Mouse (Mus musculus) forebrain, embryonic 16.5 days (tissue): Measurements from ENCODE around the gene Card11. TPM values are rescaled to one million over a fixed set of nuclear protein-coding genes. Genes with fewer than 3 reads are reported as not detected.

ENCODE experiments used
- ATAC-seq: fragments of 200-750 bp; cut with Nextera tagmentation; 2 replicates; pipeline ENCODE4 v1.8.0; 2017; ENCODE audit warnings: mild to moderate bottlenecking, moderate library complexity
- H3K27ac ChIP-seq: fragments of 300-500 bp; sonication (generic); 2 replicates; pipeline ENCODE4 v1.5.1; 2014; ENCODE audit warnings: low read length, control low read depth
- H3K27me3 ChIP-seq: fragments of 300-500 bp; sonication (generic); replicated peaks from 2 replicates; pipeline ENCODE4 v1.6.1; 2014; ENCODE audit warnings: low read length; ENCODE audit not compliant: control insufficient read depth, insufficient read depth
- H3K36me3 ChIP-seq: fragments of 300-500 bp; sonication (generic); 2 replicates; pipeline ENCODE4 v1.6.1; 2014; ENCODE audit not compliant: control insufficient read depth, insufficient read depth
- H3K4me1 ChIP-seq: fragments of 300-500 bp; sonication (generic); replicated peaks from 2 replicates; pipeline ENCODE4 v1.6.1; 2014; ENCODE audit warnings: low read length; ENCODE audit not compliant: control insufficient read depth, insufficient read depth
- H3K4me2 ChIP-seq: fragments of 300-500 bp; sonication (generic); 2 replicates; pipeline ENCODE4 v1.6.1; 2014; ENCODE audit warnings: mild to moderate bottlenecking, low read length, control low read depth
- H3K4me3 ChIP-seq: fragments of 300-500 bp; sonication (generic); replicated peaks from 2 replicates; pipeline ENCODE4 v1.5.1; 2014; ENCODE audit warnings: mild to moderate bottlenecking, low read length, control low read depth
- H3K9ac ChIP-seq: fragments of 300-500 bp; sonication (generic); replicated peaks from 2 replicates; pipeline ENCODE4 v1.6.1; 2014; ENCODE audit warnings: low read depth, low read length, control low read depth
- H3K9me3 ChIP-seq: fragments of 300-500 bp; sonication (generic); 2 replicates; pipeline ENCODE4 v1.6.1; 2016; ENCODE audit warnings: low read length; ENCODE audit not compliant: control insufficient read depth
- WGBS: fragments of 180-500 bp; shearing (Covaris S2); extraction: QIAGEN DNeasy Blood & Tissue Kit; methylation state at CpG from one replicate; pipeline ENCODE4 v1.1.7; 2014; 5-methylcytosine and 5-hydroxymethylcytosine counted together
- polyA plus RNA-seq: library from polyadenylated mRNA; unstranded; fragments of >200 nt; fragmentation: Nextera tagmentation; extraction: Ambion mirVana; gene quantifications from 2 replicates; pipeline ENCODE4 v1.2.1, GENCODE M21; 2015

Gene Card11
- polyA plus RNA-seq, 1 experiment from 2014 or later = 0.05 TPM

DNA sequence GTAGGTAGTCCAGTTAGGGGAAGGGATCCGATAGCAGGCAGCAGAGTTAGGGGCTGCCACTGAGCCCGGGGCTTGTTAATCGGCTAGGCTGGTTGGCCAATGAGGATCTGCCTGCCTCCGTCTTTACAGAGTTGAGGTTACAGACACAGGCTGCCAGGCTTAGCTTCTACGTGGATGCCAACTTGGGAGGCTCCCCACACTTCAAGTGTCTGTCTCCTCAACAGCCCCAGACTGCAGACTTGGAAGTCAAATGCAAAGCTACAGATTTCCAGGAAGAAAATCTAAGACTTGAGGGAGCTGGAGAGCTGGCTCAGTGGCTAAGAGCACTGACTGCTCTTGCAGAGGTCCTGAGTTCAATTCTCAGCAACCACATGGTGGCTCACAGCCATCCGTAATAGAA is 39.6 kb downstream of the Card11 start:
- 68% methylated on average over 6 of the region's 6 CpGs for WGBS
- ATAC-seq = 0 out of 2 replicates have a peak, but pooled peaks have one; percentile 33
- Histone ChIP-seq H3K4me3 (no peak overlapping the region), H3K4me2 (no peak overlapping the region), H3K27ac (no peak overlapping the region), H3K27me3 (no peaks in the 10 kb centered on the region), H3K36me3 (no peaks in the 10 kb centered on the region), H3K9ac (no peak overlapping the region), H3K4me1 (no peaks in the 10 kb centered on the region; the same call in 1 of the 2 replicates), H3K9me3 (no peaks in the 10 kb centered on the region)

DNA sequence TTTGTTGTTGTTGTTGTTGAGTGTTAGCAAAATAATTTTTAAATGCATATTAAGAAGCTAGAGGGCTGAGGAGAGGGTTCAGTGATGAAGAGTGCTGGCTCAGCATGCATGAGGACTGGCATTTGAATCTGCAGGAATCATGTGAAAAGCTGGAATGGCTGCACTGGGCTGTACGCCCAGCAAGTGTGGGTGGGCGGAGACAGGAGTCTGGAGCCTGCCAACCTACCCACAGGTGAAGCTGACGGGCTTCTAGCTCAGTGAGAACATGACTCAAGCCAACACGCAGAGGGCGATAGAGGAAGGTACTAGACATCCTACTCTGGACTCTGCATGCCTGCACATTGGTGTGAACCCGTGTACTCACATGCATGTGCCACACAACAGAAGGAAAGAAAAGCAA is 41.2 kb downstream of the Card11 start:
- Histone ChIP-seq H3K27ac (no peak overlapping the region), H3K9ac (no peak overlapping the region), H3K27me3 (no peaks in the 10 kb centered on the region), H3K4me2 (no peak overlapping the region), H3K36me3 (no peaks in the 10 kb centered on the region), H3K4me1 (no peaks in the 10 kb centered on the region; the same call in 1 of the 2 replicates), H3K4me3 (no peak overlapping the region), H3K9me3 (no peaks in the 10 kb centered on the region)
- no peak for ATAC-seq
- 63% methylated on average over 6 of the region's 6 CpGs for WGBS

DNA sequence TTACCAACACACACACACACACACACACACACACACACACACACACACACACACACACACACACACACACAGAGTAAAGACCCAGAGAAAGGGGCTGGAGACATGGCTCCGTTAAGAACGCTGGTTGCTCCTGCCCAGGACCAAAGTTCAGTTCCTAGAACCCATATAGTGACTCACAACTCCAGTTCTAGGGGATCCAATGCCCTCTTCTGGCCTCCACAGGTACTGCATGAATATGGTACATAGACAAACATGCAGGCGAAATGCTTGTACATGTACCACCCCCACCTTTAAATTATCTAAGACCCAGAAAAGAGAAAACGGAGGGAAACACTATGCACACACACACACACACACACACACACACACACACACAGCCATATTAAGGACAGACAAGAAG is 43.3 kb downstream of the Card11 start:
- H3K36me3 ChIP-seq = no peaks in the 10 kb centered on the region
- no peak for ATAC-seq
- no peak overlapping the region for H3K4me3 ChIP-seq
- H3K9me3 ChIP-seq = no peaks in the 10 kb centered on the region
- WGBS = 88% methylated on average over 4 of the region's 4 CpGs
- no peak overlapping the region for H3K27ac ChIP-seq
- H3K27me3 ChIP-seq = 0 out of 2 replicates have a peak, but pooled peaks cover 2% of the 10 kb centered on the region
- no peaks in the 10 kb centered on the region; the same call in 1 of the 2 replicates for H3K4me1 ChIP-seq
- H3K9ac ChIP-seq = no peak overlapping the region
- no peak overlapping the region for H3K4me2 ChIP-seq

DNA sequence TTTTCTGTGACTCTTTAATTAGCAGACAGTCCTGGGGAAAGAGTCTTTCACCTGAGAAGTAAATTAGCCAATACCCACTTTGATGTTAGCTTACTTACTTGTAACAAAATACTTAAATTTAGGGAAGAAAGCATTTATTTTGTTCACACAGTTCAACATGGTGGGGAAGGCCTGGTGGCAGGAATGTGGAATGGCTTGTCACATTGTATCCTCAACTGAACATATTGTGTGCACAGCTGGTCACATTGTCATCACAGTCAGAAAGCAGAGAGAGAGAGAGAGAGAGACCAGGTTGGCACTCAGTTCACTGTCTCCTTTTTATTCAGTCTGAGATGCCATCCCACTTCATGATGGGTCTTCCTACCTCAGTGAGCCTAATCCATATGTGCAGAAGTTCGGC is 44.7 kb downstream of the Card11 start:
- Histone ChIP-seq H3K27ac (no peak overlapping the region), H3K4me2 (no peak overlapping the region), H3K4me3 (no peak overlapping the region), H3K9me3 (no peaks in the 10 kb centered on the region), H3K27me3 (0 out of 2 replicates have a peak, but pooled peaks cover 2% of the 10 kb centered on the region), H3K4me1 (no peaks in the 10 kb centered on the region; the same call in 1 of the 2 replicates), H3K9ac (no peak overlapping the region), H3K36me3 (no peaks in the 10 kb centered on the region)
- no peak for ATAC-seq
- 72% methylated on average over 1 of the region's 1 CpGs for WGBS

DNA sequence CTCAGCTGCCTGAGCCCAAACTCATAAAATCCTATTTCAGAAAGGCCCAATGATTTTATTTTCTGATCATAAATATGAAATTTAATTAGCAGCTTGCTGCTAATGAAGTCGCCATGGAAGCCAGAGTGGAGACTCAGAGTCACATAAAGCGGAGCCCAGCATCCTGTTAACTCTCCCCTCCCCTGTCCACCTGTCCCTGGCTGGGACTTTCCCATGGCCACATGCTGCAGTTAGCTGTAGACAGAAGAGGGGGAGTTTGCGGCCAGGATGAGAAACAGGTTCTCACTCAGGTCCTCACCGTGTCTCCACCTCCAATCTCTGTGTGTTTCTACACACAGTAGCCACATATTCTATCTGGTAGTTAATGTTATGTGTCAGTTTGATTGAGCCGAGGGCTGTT is 48.6 kb downstream of the Card11 start:
- Histone ChIP-seq H3K4me2 (no peak overlapping the region), H3K36me3 (no peaks in the 10 kb centered on the region), H3K27me3 (0 out of 2 replicates have a peak, but pooled peaks cover 2% of the 10 kb centered on the region), H3K27ac (no peak overlapping the region), H3K4me1 (no peaks in the 10 kb centered on the region), H3K9me3 (0 out of 2 replicates have a peak, but pooled peaks cover 3% of the 10 kb centered on the region), H3K9ac (no peak overlapping the region), H3K4me3 (no peak overlapping the region)
- 91% methylated on average over 5 of the region's 5 CpGs for WGBS
- ATAC-seq = no peak

DNA sequence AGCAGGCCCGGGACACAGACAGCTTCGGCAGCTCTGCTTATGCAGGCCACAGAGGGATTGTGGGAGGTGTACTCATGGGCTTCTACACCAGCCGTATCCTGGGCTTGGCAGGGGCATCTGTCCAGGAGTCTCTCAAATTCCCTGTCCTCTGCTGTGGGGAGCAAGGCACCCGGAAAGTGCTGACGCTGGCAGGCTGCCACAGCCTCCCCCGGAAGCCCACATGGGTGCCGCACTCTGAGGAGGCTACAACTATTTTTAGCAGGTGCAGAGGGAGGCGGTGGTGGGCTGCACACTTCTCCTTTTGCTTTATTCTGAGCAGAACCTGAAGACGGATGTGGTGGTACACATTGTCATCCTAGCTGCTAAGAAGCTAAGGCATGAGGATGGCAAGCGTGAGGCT is 52.4 kb downstream of the Card11 start:
- no peak overlapping the region for H3K4me2 ChIP-seq
- no peaks in the 10 kb centered on the region for H3K4me1 ChIP-seq
- no peak overlapping the region for H3K27ac ChIP-seq
- 0 out of 2 replicates have a peak, but pooled peaks cover 3% of the 10 kb centered on the region for H3K9me3 ChIP-seq
- no peaks in the 10 kb centered on the region for H3K36me3 ChIP-seq
- H3K4me3 ChIP-seq = no peak overlapping the region
- ATAC-seq = no peak
- no peak overlapping the region for H3K9ac ChIP-seq
- WGBS = 68% methylated on average over 10 of the region's 10 CpGs
- H3K27me3 ChIP-seq = peaks cover 14% of the 10 kb centered on the region; the same call in 1 of the 2 replicates

DNA sequence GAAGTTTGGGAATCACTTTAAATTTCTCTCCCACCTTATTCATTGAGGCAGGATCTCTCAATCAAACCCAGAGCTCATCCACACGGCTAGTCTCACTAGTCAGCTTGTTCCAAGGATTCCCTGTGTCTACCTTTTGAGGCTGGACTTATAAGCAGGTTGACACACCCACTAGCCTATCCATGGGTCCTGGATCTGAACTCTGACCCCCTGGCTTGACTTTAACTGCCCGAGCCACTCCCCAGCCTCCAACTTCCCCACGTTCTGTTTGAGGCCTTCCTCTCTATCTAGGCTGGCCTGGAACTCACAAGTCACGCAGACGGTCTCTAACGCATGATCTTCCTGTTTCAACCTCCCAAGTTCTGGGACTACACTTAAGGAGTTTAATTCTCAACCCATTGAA is 54.3 kb downstream of the Card11 start:
- Histone ChIP-seq H3K27ac (no peak overlapping the region), H3K36me3 (no peaks in the 10 kb centered on the region), H3K4me3 (no peak overlapping the region), H3K4me2 (no peak overlapping the region), H3K27me3 (peaks cover 15% of the 10 kb centered on the region; the same call in 1 of the 2 replicates), H3K9ac (no peak overlapping the region), H3K9me3 (0 out of 2 replicates have a peak, but pooled peaks cover 3% of the 10 kb centered on the region), H3K4me1 (peaks cover 5% of the 10 kb centered on the region)
- 81% methylated on average over 6 of the region's 6 CpGs for WGBS
- no peak for ATAC-seq

DNA sequence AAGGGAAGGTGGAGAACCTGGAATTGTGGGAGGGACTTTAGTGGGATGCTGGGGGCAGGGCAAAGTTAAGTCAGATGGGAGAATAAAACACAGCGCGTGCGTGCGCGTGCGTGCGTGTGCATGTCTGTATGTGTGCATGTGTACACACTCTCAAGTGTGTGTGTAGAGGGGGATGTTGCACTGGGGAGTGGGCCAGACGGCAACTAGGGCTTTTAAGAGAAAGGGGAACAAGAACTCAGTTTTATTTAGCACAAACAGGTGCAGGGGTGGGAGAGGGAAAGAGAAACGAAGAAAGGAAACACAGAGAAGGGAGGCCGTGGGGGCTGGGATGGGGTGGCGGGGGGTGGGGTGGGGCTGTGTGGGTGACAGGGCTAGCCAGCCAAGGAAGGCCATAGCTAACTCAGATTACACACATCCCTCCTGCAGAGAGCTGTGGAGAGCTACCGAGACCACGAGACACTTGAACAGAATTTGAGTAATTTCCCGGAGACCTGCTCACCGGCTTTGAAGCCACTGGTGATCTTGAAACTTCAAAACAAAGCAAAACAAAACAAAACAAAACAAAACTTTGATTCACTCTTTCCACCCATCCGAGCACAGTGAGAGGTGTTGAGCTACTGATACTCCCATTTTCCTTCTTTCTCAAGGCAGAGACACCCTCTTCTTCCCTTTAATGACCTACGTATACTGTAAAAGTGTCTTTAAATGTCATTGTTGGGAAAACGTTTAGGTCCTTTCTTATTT is 55.8 kb downstream of the Card11 start:
- 71% methylated on average over 18 of the region's 18 CpGs for WGBS

DNA sequence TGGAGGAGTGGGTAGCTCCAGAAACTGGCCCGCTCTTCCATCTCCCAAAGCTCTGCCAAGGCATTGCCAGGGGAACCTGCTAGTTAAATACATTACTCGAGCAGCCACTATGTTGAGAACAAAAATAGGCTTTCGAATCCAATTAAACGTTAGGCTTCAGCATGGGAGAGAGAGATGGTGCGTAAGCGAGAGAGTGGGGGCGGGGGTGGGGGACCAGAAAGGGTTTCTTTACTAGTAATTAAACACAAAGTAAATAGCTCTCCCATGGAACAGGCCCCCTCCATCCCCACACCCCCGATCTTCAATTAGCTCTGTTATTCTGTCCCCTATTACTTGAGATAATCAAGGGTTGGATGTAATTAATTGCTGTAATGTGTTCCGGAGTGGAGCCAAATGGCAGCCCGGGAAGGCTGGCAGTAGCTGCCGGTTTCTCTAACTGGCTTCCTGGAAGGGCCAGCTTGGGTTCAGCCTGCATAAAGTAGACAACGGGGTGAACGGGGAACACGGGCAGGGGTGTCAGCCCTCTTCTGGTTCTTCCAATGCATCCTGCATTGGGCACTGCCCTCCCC is 59.4 kb downstream of the Card11 start:
- WGBS = 8% methylated on average over 14 of the region's 14 CpGs
- Histone ChIP-seq H3K9ac (no peak overlapping the region), H3K4me3 (no peak overlapping the region), H3K4me1 (peaks cover 19% of the 10 kb centered on the region), H3K4me2 (peak overlapping the region; percentile 4), H3K36me3 (no peaks in the 10 kb centered on the region), H3K27me3 (peaks cover 38% of the 10 kb centered on the region), H3K9me3 (no peaks in the 10 kb centered on the region), H3K27ac (peak overlapping the region; percentile 62)
- peak; percentile 94 for ATAC-seq

More for the DNA sequence above, 55.8 kb downstream of the Card11 start:
- H3K27ac ChIP-seq = no peak overlapping the region
- H3K27me3 ChIP-seq = peaks cover 15% of the 10 kb centered on the region
- H3K9ac ChIP-seq = no peak overlapping the region
- 0 out of 2 replicates have a peak, but pooled peaks cover under 1% of the 10 kb centered on the region for H3K9me3 ChIP-seq
- H3K4me3 ChIP-seq = no peak overlapping the region
- peaks cover 16% of the 10 kb centered on the region for H3K4me1 ChIP-seq
- ATAC-seq = no peak
- H3K4me2 ChIP-seq = no peak overlapping the region
- no peaks in the 10 kb centered on the region for H3K36me3 ChIP-seq
